Mouse (Mus musculus) CH12.LX (cell line): ENCODE measurements around the gene Ccnt1. TPM values are rescaled to one million over a fixed set of nuclear protein-coding genes. Genes with fewer than 3 reads are reported as not detected.

Source experiments
- DNase-seq: peaks from one replicate; pipeline ENCODE4 v3.0.0-alpha.2; 2013; ENCODE audit errors: extremely low read depth
- H3K27ac ChIP-seq: 2 replicates; pipeline ENCODE4 v1.5.1; 2012; ENCODE audit warnings: low read depth, mild to moderate bottlenecking, control low read depth, moderate library complexity; ENCODE audit not compliant: insufficient read depth
- H3K27me3 ChIP-seq: replicated peaks from 2 replicates; pipeline ENCODE3; 2012; ENCODE audit warnings: inconsistent platforms
- H3K36me3 ChIP-seq, 2 experiments: replicated peaks in 1 of 2; 2 replicates each; pipeline versions ENCODE3 to v1.6.1; 2012; ENCODE audit warnings: inconsistent platforms in 1 of 2, low read length in 1 of 2, mild to moderate bottlenecking in 1 of 2, mixed read lengths in 1 of 2, moderate library complexity in 1 of 2; ENCODE audit not compliant: control insufficient read depth in 1 of 2, insufficient read depth in 1 of 2
- H3K4me1 ChIP-seq, 2 experiments: 2 replicates each; pipeline ENCODE4 v1.6.1; 2012; ENCODE audit warnings: inconsistent platforms in 1 of 2, moderate library complexity in 1 of 2; ENCODE audit not compliant: insufficient read depth in 2 of 2, control insufficient read depth in 1 of 2
- H3K4me2 ChIP-seq: 2 replicates; pipeline ENCODE4 v1.6.1; 2012; ENCODE audit warnings: low read depth, mild to moderate bottlenecking, control low read depth; ENCODE audit not compliant: poor library complexity, insufficient read depth, severe bottlenecking
- H3K4me3 ChIP-seq, 3 experiments: fragments of 150-350 bp in 1 of 3; sonication (generic) in 1 of 3; replicated peaks in 1 of 3; 2 replicates each; pipeline versions ENCODE3 to v1.5.1; 2011 to 2012; ENCODE audit warnings: low read depth in 2 of 3, low read length in 2 of 3, mild to moderate bottlenecking in 2 of 3, moderate library complexity in 2 of 3, control low read depth in 1 of 3, improper control_type of control experiment in 1 of 3, inconsistent platforms in 1 of 3, mixed read lengths in 1 of 3; ENCODE audit not compliant: poor library complexity in 1 of 3
- H3K79me2 ChIP-seq: replicated peaks from 2 replicates; pipeline ENCODE4 v1.6.1; 2012; ENCODE audit warnings: mild to moderate bottlenecking, moderate library complexity; ENCODE audit not compliant: control insufficient read depth, poor library complexity, insufficient read depth, severe bottlenecking; ENCODE audit errors: extremely low read depth
- H3K9ac ChIP-seq: 2 replicates; pipeline ENCODE4 v1.6.1; 2012; ENCODE audit warnings: low read depth, mild to moderate bottlenecking, control low read depth, moderate library complexity; ENCODE audit not compliant: insufficient read depth
- H3K9me3 ChIP-seq: replicated peaks from 2 replicates; pipeline ENCODE3; 2012; ENCODE audit warnings: low read length, inconsistent platforms, mixed read lengths
- CHD1 ChIP-seq: IDR thresholded peaks from 2 replicates; pipeline ENCODE4 v1.6.1; 2012; ENCODE audit warnings: low read depth, low read length, improper control_type of control experiment, inconsistent platforms
- CTCF ChIP-seq, 2 experiments: IDR thresholded peaks in 1 of 2; conservative IDR thresholded peaks in 1 of 2; 2 replicates each; pipeline ENCODE4 v1.5.1; 2011 to 2012; ENCODE audit warnings: low read depth in 2 of 2, low read length in 2 of 2, improper control_type of control experiment in 1 of 2, inconsistent platforms in 1 of 2, mild to moderate bottlenecking in 1 of 2, moderate library complexity in 1 of 2
- ELF1 ChIP-seq: IDR thresholded peaks from 2 replicates; pipeline ENCODE4 v1.6.1; 2014; ENCODE audit warnings: low read depth, mild to moderate bottlenecking, inconsistent platforms, low read length, improper control_type of control experiment
- EP300 ChIP-seq: IDR thresholded peaks from 2 replicates; pipeline ENCODE4 v1.6.1; 2011; ENCODE audit warnings: low read length, improper control_type of control experiment
- ETS1 ChIP-seq: conservative IDR thresholded peaks from 2 replicates; pipeline ENCODE4 v1.6.1; 2012; ENCODE audit warnings: low read depth, mild to moderate bottlenecking, inconsistent platforms, low read length, improper control_type of control experiment, moderate library complexity
- JUND ChIP-seq: conservative IDR thresholded peaks from 2 replicates; pipeline ENCODE4 v1.6.1; 2011; ENCODE audit warnings: low read depth, low read length, improper control_type of control experiment
- MAFK ChIP-seq: IDR thresholded peaks from 2 replicates; pipeline ENCODE4 v1.6.1; 2011; ENCODE audit warnings: low read length, improper control_type of control experiment; ENCODE audit not compliant: insufficient replicate concordance
- MAX ChIP-seq: IDR thresholded peaks from 2 replicates; pipeline ENCODE4 v1.6.1; 2011; ENCODE audit warnings: low read length, improper control_type of control experiment
- MAZ ChIP-seq: IDR thresholded peaks from 2 replicates; pipeline ENCODE4 v1.6.1; 2012; ENCODE audit warnings: low read depth, mild to moderate bottlenecking, inconsistent platforms, low read length, improper control_type of control experiment, moderate library complexity
- MEF2A ChIP-seq: IDR thresholded peaks from 2 replicates; pipeline ENCODE4 v1.6.1; 2014; ENCODE audit warnings: low read depth, mild to moderate bottlenecking, inconsistent platforms, low read length, improper control_type of control experiment, borderline replicate concordance
- MXI1 ChIP-seq: IDR thresholded peaks from 2 replicates; pipeline ENCODE4 v1.6.1; 2011; ENCODE audit warnings: mild to moderate bottlenecking, low read depth, low read length, improper control_type of control experiment
- NRF1 ChIP-seq: IDR thresholded peaks from 2 replicates; pipeline ENCODE4 v1.6.1; 2014; ENCODE audit warnings: low read depth, mild to moderate bottlenecking, inconsistent platforms, low read length, improper control_type of control experiment, moderate library complexity
- PAX5 ChIP-seq: IDR thresholded peaks from 2 replicates; pipeline ENCODE4 v1.6.1; 2012; ENCODE audit warnings: low read length, inconsistent platforms, mixed read lengths
- POLR2A ChIP-seq: IDR thresholded peaks from 2 replicates; pipeline ENCODE4 v1.6.1; 2011; ENCODE audit warnings: low read depth, mild to moderate bottlenecking, improper control_type of control experiment, low read length
- POLR2AphosphoS2 ChIP-seq: IDR thresholded peaks from 2 replicates; pipeline ENCODE4 v1.6.1; 2011; ENCODE audit warnings: low read depth, low read length, improper control_type of control experiment
- RCOR1 ChIP-seq: conservative IDR thresholded peaks from 2 replicates; pipeline ENCODE4 v1.6.1; 2012; ENCODE audit warnings: low read depth, mild to moderate bottlenecking, inconsistent platforms, low read length, improper control_type of control experiment
- SIN3A ChIP-seq: IDR thresholded peaks from 2 replicates; pipeline ENCODE4 v1.6.1; 2012; ENCODE audit warnings: low read length, improper control_type of control experiment, inconsistent platforms
- TCF12 ChIP-seq: IDR thresholded peaks from 2 replicates; pipeline ENCODE4 v1.6.1; 2014; ENCODE audit warnings: low read depth, mild to moderate bottlenecking, inconsistent platforms, low read length, improper control_type of control experiment
- USF1 ChIP-seq: IDR thresholded peaks from 2 replicates; pipeline ENCODE4 v1.6.1; 2014; ENCODE audit warnings: low read depth, mild to moderate bottlenecking, inconsistent platforms, low read length, improper control_type of control experiment
- ZC3H11A ChIP-seq: IDR thresholded peaks from 2 replicates; pipeline ENCODE4 v1.6.1; 2012; ENCODE audit warnings: low read depth, mild to moderate bottlenecking, inconsistent platforms, low read length, improper control_type of control experiment
- ZKSCAN1 ChIP-seq: IDR thresholded peaks from 2 replicates; pipeline ENCODE4 v1.6.1; 2012; ENCODE audit warnings: low read depth, inconsistent platforms, low read length, improper control_type of control experiment, borderline replicate concordance
- ZMIZ1 ChIP-seq: IDR thresholded peaks from 2 replicates; pipeline ENCODE4 v1.6.1; 2012; ENCODE audit warnings: low read depth, mild to moderate bottlenecking, inconsistent platforms, low read length, improper control_type of control experiment
- dilution Hi-C: fragments of 300-500 bp; cut with MboI; formaldehyde crosslinking; loops from 2 replicates; pipeline ENCODE4 v1.14.3; 2020; ENCODE audit warnings: low sequenced_read_pairs; ENCODE audit not compliant: extremely low pct_unique_long_range_greater_than_20kb, extremely low pct_ligation_motif_present
- in situ Hi-C: fragments of 300-500 bp; cut with MboI; formaldehyde crosslinking; loops from 3 replicates; pipeline ENCODE4 v1.14.3; 2019; ENCODE audit warnings: low sequenced_read_pairs, low pct_ligation_motif_present, low pct_unique_long_range_greater_than_20kb, mixed read lengths
- polyA plus RNA-seq: library from polyadenylated mRNA; unstranded; fragments of >175 nt; gene quantifications from 2 replicates; pipeline ENCODE4 v1.2.1, GENCODE M21; 2012; ENCODE audit warnings: low read depth; ENCODE audit not compliant: insufficient read length
- total RNA-seq, 2 experiments: library from RNA; depleted of rRNA; stranded (reverse); fragments of 300-350 nt in 1 of 2; fragments of >200 nt in 1 of 2; gene quantifications; 2 replicates each; pipeline ENCODE4 v1.2.3; 2012 to 2014

Gene Ccnt1
- total and polyA plus RNA-seq, 3 experiments = 36.8 to 73.3 (median 41.3) TPM

DNA sequence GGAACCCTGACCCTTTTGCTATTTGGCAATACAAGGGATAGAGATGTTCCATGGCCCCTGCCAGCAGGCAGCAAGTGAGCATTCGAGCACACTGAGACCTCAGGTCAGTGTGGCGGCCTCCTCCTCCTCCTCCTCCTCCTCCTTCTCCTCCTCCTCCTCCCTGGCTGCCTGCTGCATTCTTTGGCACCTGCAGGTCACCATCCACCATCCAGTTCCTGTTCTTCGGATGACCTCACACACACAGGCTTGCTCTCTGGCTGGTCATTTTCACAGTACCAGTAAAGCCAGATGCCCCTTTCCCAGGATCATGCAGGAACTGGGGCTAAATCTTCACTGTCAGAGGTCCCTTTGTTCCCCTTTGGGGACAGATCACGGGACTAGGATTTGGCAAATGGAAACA, 20.7 kb upstream of the Ccnt1 start:
- dilution Hi-C loops = no loop called here
- Histone ChIP-seq H3K4me3 (no peak overlapping the region), H3K79me2 (no peaks in the 10 kb centered on the region), H3K9ac (no peak overlapping the region), H3K36me3 (no peaks in the 10 kb centered on the region), H3K27me3 (peaks cover 78% of the 10 kb centered on the region), H3K27ac (no peak overlapping the region)
- in situ Hi-C loops = no loop called here
- TF ChIP-seq ETS1 = no peak
- no peak for TF ChIP-seq PAX5
- no peak for TF ChIP-seq CTCF (conservative IDR thresholded peaks at IDR 0.05 in 1 of 2, IDR thresholded peaks at IDR 0.05 in 1 of 2; ENCODE audit: low read depth in 2 of 2, low read length in 2 of 2)
- no peak for TF ChIP-seq TCF12
- TF ChIP-seq MAZ = no peak
- TF ChIP-seq, all 38 proteins: peak for 0
- Histone ChIP-seq H3K4me2 (no peak overlapping the region), H3K4me1 (peaks cover 10% of the 10 kb centered on the region in 2 experiments), H3K9me3 (no peaks in the 10 kb centered on the region)
- no peak for DNase-seq

DNA sequence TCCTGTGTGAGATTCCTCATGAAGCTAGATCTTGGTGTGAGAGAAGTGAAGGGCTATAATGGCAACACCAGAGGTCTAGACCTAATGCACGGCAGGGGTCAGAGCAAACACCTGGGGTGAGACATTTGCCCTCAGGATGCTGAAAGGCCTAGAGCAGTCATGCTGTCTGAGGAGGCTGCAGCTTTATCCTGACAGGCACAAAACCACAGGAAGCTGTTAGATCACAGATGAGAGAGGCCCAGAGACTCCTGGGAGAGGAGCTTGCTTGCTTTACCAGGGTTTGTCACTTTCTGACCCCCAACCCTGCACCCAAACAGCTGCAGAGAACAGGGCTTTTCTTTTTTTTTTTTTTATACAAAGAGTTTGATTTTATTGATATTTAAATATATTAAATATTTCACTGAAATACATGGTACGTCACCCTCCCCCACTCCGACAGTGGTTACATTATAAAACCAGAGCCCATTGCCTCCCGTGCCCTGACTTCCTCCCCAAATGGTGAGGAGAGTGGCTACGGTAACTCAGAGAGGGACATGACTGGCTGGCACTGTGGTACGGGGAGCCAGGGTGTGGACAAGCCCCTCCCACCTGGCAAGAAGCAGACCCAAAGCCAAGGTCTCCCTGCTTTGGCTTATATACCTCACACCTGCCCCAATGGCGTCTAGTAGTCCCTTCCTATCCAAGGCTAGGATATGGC, 19.1 kb upstream of the Ccnt1 start:
- no peak for DNase-seq
- dilution Hi-C loops (no loop called here), in situ Hi-C loops (no loop called here)
- Histone ChIP-seq H3K4me2 (no peak overlapping the region), H3K79me2 (no peaks in the 10 kb centered on the region), H3K9me3 (no peaks in the 10 kb centered on the region), H3K27ac (no peak overlapping the region), H3K36me3 (no peaks in the 10 kb centered on the region), H3K4me3 (no peak overlapping the region), H3K27me3 (peaks cover 77% of the 10 kb centered on the region), H3K4me1 (peaks cover 9% of the 10 kb centered on the region in 2 experiments; a peak in 3 of 4 replicates), H3K9ac (no peak overlapping the region)
- TF ChIP-seq CHD1 = no peak
- no peak for TF ChIP-seq POLR2A
- no peak for TF ChIP-seq MEF2A
- TF ChIP-seq ZC3H11A = no peak
- TF ChIP-seq MAX = no peak
- TF ChIP-seq POLR2AphosphoS2 = no peak
- TF ChIP-seq EP300 = no peak
- TF ChIP-seq JUND = no peak
- no peak for TF ChIP-seq NRF1
- TF ChIP-seq CTCF (conservative IDR thresholded peaks at IDR 0.05 in 1 of 2, IDR thresholded peaks at IDR 0.05 in 1 of 2; ENCODE audit: low read depth in 2 of 2, low read length in 2 of 2) = no peak
- TF ChIP-seq TCF12 = no peak
- TF ChIP-seq ZKSCAN1 = no peak
- no peak for TF ChIP-seq ZMIZ1
- TF ChIP-seq RCOR1 = no peak
- TF ChIP-seq ELF1 = no peak
- TF ChIP-seq MAZ = no peak
- TF ChIP-seq USF1 = no peak
- TF ChIP-seq MAFK = no peak
- no peak for TF ChIP-seq SIN3A
- TF ChIP-seq MXI1 = no peak
